Mouse (Mus musculus) cerebellum, adult 8-10 months (tissue): ENCODE data around the gene Rabl3.
A peak's percentile ranks its signal among the peaks of the same experiment; 100 is the strongest.

Experiments used
- DNase-seq: peaks from one replicate; pipeline ENCODE4 v3.0.0; 2022

The Rabl3 gene

DNA sequence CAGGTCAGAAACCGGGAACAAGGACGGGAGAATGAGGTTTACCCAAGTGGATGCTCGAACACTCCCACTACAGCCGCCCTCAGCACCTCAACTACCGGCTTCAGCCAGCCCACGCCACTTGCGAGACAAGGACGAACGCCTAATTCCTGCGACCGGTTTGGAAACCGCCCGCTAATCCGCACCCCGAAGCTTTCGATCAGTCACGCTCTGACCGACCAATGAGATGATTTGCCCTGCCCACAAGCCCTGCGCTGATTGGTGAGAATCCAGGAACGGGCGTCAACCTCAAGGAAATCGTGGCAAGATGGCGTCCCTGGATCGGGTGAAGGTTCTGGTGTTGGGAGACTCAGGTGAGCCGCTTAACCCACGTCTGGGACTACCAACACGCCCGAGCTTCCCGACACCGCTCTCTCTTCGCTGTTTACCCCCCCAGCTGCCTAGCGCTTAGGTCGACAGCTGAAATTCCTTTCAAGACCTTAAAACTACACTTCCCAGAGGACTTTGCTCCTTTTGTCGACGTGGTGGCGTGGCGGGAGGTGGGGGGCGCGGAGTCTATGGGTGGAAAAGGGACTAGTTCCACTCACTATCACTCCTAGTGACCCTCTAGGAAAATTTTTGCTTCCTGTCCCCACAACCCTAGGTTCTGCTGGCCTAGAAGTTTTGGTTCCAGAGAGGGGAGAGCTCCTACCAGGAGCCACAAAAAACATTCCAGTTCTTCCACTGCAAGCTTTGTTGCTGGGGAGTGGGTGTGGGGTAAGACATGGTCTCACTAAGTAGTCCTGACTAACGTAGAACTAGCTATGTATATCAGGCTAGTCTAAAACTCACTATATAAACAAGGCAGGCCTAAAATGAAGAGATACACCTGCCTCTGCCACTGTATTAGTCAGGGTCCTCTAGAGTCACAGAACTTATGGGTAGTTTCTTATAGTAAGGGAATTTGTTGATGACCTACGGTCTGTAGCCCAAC, at the start of gene Rabl3, which contains the start of gene Gtf2e1:
Rabl3 (plus strand) TSS at position 275 of the 970 bp plus-strand sequence.
Gtf2e1 (minus strand) TSS at position 179 of the 970 bp plus-strand sequence.
- peak; percentile 97 for DNase-seq

DNA sequence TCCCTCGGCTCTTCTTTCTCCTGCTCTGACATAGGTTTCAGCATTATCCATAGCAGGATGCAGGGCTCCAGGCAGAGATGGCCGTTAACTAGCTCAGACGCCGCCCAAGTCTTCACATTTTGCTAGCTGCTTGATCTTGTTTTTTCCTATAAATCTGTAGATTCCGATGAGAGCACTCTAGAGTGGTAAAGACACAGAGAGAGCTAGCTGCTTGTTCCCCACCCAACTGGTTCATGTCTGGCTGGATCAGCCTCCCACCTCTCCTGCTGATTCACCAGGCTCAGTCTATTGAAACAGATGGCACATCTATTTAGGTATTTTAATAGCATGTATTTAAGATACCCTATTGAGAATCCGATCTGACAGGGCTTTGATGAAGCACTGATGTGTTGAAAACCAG, 44.7 kb upstream of the Rabl3 start:
- DNase-seq, result peak; percentile 30

DNA sequence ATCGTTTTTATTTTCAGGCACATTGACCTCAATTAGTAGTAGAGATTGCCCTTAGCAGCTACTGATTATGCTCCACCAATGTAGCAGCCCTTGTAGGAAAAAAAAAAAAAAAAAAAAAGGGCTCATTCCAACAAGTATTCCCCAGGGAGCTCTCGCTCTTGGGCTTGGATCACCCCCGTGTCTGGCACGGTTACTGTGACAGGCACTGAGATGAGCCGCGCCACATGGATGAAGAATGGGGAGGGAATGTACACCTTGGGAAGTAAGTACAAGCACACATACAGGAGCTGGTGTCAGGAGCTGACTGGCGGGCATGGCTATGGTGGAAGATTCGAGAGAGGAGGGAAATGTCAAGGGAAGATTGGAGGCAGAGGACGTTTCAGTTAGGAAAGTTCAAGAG, 41.1 kb upstream of the Rabl3 start:
- DNase-seq, result no peak

DNA sequence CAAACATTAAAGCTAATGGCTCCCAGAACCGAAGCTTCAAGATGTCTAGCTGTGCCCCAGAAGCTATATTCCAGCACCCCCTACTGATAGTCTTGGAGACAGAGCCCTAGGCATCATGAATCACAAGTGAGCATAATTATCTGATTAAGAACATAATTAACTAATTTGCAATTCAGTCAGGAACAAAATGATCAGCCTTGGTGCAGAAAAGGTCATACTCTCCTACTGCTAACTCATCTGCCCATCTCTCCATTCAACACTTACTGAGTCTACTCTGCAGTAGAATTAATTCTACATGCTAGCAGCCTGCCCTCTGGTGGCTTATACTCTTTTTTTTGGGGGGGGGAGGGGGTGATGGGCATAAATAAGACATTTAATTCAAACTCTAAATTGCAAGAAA, 35.2 kb upstream of the Rabl3 start:
- peak; percentile 34 for DNase-seq

DNA sequence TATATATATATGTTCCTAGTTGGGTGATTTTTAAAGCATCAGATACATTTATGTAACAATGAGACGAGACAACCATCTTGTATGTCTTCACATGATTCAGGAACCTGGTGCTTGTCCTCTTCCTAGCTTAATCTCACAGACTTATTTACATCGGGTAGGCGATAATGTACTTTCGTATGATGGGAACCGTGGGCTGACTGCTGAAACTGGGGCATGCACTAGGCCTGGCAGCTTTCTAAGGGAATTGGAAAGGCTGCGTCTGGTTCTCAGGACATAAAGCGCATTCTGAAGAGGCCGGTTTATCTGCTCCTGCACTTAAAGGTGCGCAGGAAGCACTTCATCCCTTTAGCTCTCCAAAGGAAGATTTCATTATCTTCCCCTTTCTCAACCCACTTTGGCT, 32.9 kb upstream of the Rabl3 start:
- no peak for DNase-seq

DNA sequence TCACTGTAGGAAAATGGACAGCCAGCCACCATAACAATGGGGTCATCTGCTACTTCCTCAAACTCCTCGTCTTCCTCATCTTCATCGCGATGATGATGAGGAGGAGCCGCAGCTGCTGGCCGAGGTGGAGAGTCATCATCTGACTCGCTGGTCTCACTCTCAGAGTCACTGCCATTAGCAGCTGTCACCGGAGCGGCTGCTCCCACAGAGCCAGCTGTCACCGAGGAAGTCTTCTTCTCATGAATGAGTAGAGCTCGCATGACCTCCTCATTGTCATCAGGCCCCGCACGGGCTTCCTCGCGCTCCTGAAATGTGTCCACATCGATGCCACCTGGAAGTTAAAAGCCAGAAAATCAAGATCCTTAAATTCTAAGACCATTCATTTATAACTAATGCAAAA, 28.2 kb upstream of the Rabl3 start:
- no peak for DNase-seq

DNA sequence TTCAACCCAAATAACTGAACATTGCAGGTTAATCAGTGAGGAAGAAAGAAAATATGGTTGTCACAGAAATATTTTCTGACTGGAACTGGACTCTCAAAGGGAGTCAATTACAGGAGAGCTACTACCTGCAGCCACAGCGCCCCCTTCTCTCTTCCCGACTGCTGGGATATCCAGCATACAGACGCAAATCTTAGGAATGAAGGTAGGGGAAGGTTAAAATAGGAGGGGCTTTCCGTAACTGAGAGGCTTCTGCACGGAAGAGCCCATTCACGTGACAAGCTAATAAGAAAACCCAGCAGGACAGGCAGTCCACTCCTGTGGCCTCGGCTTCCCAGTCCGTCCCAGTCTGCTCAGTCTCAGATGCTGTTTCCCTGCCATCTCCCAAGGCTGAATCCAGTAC, 25.0 kb upstream of the Rabl3 start:
- DNase-seq, result no peak

DNA sequence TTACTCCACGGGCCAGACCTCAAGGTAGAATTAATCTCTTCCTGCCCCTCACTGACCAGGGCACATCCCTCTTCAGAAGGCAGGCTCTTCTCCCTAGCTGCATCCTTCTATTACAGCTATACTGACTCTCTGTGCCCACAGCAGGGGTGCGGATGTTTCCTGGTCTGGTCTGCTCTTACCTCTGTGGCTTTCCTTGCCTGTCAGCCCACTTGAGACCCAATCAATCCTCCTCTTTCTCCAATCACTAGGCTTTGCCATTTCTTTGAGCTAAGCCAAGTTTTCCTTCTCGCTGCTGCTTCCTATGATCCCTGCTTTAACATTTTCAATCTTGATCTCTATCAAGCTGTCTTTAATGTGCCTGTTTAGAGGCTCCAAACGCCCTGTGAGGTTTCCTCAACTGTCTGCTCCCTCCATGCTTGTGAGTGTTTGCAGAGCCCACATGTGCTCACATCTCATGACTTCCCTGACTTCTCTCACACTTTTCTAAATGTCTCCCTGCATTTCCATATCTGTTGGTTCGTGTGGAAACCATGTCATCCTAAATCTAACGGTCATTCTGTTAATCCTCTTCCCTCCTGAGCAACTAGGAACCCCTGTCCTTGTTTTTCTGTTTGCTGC, 23.2 kb upstream of the Rabl3 start:
- no peak for DNase-seq

DNA sequence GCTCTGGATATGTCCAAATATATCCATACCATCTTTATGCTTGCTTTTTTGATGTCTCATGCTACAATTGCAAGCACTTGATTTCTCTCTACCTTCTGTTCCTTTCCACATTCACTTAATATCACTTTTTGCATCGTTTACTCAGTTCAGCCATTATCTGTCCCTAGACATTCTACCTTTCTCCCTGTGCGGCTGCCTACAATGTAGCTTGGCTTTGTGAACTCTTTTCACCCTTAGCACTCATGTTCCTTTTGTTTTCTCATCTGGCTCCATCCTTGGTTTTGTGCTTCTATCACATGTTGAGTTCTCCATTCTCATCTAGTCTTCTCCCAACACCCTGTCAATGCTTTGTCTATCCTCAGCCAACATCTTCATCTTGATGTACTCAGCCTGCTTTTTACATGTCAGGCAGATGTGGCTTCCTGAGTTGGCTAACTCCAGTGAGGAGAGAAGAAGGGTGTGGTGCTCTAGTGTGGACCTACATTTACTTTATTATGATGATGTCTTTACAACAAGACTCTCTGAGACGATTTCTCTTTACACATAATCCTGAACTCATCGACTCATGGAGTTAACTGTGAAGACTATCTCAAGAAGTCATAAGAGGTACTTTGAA, 22.0 kb upstream of the Rabl3 start:
- no peak for DNase-seq

DNA sequence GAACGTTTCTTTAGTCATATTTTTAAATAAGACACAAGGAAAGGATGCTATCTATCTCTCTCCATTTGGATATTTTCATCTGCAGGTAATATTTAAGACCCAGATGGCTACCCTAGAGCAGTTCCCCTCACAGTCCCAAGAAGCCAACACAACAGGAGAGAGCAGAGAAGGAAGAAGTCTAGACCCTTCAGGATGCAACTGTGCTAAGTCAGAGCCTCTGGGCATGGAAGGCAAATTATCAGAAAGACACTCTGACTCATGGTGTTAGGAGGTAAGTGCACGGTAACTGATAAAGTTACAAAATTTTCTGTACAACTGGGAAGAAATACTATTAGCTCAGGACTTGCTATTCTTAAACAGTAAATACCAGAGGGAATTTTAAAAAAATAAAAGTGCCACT, 21.0 kb upstream of the Rabl3 start:
- DNase-seq, result no peak

DNA sequence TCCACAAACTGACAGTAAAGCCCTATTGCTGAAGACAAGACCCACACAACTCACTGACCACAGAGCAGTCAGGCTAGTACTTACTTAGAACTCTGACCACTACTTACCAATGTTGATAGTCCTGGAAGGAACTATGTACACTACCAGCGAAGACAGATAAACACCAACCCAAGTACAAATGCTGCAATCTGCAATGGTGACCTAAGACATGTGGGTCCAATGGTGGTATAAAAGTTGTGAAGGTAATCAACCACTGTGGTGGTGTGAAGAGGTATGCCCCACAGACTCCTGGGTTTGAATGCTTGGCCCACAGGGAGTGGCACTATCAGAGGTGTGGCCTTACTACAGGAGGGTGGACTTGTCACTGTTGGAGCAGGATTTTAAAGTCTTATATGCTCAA, 20.0 kb upstream of the Rabl3 start:
- no peak for DNase-seq

DNA sequence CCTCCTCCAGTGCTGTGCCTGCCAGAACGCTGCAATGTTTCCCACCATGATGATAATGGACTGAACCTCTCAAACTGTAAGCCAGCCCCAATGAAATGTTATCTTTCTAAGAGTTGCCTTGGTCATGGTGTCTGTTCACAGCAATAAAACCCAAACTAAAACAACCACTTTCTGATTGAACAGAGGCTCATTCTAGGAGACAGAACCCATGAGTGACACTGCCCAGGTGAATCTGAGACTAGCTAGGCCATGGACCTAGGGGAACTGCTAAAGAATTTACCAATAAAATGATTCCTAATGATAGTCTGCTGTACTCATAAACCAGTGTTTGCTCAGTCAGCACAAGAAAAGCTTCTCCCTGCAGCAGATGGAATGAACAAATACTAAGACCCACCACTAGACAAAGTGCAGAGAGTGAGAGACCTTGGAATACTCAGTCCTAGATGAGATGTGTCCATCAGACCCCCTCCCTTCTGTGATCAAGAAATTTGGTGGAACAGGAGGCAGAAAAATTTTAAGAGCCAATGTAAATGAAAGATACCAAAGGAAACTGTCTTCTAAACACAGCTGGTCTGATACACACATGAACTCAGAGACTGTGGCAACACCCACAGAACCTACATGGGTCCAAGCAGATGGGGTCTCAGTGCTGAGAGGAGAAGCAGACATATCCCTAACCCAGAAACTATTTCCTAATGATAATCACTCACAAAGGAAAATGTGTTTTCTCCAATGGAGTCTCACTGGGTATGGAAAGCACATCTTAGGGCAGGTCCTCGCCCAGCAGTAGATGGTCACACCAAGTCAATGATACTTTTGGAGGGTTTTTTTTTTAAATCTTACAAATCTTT, 19.3 kb upstream of the Rabl3 start:
- no peak for DNase-seq

DNA sequence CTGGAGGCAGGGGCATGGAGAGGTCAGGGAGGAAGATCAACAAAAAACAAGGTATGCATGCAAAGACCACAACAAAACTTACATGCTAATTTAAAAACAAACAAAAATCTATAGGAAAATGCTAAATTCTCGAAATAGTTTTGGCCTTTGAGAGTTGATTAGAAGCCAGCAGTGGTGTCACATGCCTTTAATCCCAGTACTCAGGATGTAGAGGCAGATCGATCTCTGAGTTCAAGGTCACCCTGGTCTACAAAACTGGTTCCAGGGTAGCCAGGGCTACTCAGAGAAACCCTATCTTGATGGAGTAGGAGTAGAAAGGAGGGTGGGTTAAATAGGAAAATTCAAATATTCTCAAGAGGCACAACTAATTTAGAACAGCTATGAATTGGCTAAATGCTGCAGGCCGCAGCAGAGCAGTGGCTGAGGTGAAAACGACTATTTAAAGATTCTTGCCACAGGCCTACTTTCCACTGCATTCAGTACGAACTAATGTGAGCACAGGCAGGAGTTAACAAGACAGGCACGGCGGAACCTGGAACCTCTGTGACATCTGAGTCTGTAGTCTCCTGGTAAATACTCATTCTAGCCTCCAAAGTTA, 17.5 kb upstream of the Rabl3 start:
- DNase-seq, result no peak

DNA sequence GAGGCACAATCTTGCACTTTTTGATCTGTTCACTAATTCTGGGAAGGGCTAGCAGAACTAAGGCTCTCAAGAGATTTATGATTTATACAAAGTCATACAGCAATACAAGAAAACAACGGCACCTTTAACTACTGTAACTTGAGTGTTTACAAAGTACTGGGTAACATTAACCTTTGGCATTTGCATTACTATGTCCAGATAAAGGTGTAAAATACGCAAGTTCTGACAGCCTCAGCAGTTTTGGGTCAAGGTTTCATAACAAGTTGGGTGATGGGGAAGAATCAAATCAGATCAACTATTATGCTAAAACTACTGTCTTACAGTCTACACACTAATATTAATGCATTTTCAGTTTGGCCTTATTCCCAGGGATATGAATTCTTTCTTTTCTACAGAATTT, 14.6 kb upstream of the Rabl3 start:
- no peak for DNase-seq

DNA sequence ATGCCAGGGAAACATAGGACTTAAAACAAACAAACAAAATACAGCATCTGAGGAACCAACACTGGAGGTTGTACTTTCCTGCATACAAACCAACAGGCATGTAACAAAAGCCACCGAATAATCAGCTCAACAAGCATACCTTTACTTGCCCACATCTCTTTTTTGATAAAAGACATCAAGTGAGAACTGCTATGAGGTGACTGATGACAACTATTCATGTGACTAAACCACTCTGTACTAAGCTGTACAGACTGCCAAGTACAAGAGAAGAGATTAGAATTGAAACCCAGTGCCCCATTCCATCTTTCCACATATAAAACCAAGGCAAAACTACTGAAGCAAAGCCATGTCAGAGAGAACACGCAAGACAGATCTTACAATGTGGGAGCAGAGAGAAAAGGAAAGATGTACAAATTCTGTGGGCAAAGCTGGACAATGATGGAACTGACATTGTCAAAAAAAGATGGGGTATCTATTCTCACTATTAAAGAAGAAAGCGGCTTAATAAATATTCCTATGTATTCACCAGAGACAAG, 12.9 kb upstream of the Rabl3 start:
- DNase-seq, result no peak

DNA sequence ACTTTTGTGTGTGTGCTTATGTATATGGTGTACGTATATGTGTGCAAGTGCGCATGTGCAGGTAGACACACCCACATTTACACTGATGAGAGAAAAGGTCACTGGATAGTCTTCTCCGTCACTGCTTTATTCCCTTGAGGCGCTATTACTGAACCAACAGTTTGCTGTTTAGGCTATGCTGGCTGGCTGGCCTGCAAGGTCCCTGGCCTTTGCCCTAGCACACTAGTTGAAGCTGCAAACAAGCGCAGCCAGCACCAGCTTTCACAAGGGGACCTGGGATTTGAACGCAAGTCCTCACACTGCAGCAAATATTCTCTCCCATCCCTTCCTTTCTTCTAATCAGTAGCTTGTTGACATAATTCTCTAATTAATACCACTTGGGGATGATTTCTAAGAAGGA, 9.5 kb upstream of the Rabl3 start:
- no peak for DNase-seq

DNA sequence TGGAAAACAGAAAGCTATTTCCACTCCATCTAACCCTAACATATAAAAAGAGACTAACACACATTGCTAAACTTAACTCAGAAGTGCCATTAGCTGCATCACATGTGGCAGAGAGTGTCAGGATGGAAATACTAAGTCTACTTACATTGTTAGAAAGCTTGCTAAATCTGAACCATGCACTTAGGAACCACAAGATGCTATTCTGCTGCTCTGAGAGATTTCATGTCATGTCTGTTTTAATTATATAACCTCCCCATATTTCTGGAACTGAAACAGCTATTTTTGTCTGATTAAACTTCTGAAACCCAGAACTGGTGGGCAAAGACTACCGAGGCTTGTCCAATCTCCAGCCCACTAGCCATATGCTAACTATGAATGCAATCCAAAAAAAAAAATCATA, 7.6 kb upstream of the Rabl3 start:
- no peak for DNase-seq

DNA sequence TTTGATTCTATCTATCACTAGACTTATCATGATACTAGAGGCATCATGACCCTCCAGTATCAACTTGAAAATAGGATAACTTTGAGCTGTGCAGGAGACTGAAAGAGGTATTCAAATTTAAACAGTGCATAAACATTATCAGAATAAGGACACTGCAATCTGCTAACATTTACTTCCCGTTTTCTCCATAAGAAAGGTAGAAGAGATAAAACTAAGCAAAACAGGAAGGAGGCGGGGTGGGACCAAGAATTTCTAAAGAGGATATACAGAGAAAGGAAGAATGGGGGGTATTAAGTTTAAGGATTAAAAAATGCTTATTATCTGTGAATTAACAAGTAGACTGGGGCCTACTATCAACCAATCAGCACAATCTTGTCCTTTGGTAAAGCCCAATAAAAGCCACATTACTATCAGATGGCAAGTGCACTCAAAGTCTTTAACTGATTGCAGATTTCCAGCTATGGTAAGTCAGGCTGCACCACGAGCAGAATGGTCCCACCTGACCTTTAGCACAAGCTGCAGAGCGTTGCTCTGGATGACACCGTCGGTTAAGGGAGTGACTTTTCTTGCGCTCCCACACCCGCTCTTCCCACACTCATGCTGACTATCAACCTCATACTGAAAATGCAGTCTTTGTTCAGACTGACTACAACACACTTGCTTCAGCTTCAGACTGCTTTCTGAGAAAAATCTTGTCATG, 6.2 kb upstream of the Rabl3 start:
- no peak for DNase-seq

DNA sequence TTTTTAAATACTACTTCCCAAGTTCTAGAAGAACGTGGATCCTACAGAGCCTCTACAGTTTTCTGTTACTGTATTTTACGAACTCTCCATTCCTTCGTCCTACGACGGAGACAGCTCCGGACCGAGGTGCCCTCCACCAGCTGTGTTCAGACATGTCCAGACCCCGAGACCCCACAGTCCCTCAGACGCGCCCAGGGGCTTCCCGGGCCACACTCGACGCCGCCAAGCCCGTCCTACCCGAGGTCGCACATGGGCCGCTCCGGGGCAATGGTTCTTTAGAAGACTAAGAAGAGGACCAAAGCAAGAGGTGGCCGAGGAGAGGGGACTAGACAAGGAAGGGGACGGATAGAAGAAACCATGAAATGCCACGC, 460 bp upstream of the Rabl3 start:
- no peak for DNase-seq

DNA sequence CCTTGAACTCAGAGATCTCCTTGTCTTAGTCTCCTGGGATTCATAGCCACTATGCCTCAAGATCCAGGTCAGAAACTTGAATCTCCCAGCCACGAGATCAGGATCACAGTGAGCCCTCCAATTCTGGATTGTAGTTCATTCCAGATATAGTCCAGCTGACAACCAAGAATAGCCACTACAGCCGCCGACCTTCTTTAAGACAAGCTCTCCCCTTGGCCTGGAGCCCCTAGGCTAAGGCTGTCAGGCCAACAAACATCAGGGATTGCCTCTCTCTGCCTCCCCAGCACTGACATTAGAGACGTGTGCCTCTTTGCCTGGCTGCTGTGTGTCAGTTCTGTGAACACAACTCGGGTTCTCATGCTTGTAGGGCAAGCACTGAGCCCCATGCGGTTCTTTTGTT, 1.1 kb downstream of the Rabl3 start:
- peak; percentile 22 for DNase-seq

DNA sequence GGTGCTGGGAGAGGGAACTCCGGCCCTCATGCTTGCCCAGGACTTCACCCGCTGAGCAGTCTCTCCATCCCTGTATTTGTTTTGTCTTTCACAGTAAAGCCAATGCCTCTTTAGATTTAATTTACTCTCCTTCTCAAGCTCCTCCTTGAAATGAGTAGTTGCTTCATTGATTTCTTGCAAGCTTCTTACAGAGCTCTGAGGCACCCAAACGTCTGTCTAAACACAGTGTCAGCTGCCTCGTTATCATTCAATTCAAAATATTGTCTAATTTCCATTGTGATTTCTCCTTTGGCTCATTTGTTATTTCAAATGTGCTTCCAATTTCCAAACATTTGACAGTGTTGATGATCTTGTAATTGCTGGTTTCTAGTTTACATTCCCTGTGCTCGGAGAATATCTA, 6.6 kb downstream of the Rabl3 start:
- no peak for DNase-seq

DNA sequence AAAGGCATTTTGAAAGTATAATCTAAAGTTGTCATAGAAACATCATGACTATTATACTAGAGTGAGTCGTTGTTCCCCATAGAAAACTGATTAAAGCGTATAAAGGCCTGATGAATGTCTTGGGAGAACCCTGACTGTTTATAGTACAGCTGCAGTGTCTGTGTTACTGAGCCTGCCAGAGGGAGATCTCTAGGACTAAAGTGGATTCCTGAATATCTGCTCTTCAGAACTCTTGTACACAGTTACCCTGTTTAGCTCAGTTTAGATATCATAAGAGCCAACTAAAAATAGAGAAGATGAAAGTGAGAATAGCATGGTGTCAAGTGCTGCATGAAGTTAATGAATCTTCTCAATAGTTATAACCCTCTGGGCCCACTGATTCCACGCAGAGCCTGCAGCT, 10.6 kb downstream of the Rabl3 start:
- DNase-seq, result no peak
